Mouse (Mus musculus) erythroblast, adult 5-6 weeks (primary cell): ENCODE results near the gene Sf3b5. TPM values are rescaled to one million over a fixed set of nuclear protein-coding genes. Genes with fewer than 3 reads are reported as not detected.

Experiments
- ATAC-seq: replicated peaks from 2 replicates; pipeline ENCODE4 v1.8.0; 2016; ENCODE audit warnings: moderate number of reproducible peaks, mild to moderate bottlenecking, moderate TSS enrichment, inconsistent platforms; ENCODE audit not compliant: poor library complexity, low FRiP score, severe bottlenecking
- total RNA-seq, 2 experiments: library from RNA; stranded (forward) in 1 of 2; stranded (reverse) in 1 of 2; fragments of 150-400 nt in 1 of 2; fragments of 200-764, 138-1000 nt in 1 of 2; gene quantifications; 2 replicates each; pipeline versions ENCODE4 v1.2.3 to v1.2.4; 2015 to 2017; ENCODE audit warnings: low replicate concordance in 2 of 2

The Sf3b5 gene
- 3.5 and 4.2 TPM in 2 replicates for total RNA-seq (2015; ENCODE audit: low replicate concordance)
- 2.8 and 3.1 TPM in 2 replicates for total RNA-seq (2017; ENCODE audit: low replicate concordance)

DNA sequence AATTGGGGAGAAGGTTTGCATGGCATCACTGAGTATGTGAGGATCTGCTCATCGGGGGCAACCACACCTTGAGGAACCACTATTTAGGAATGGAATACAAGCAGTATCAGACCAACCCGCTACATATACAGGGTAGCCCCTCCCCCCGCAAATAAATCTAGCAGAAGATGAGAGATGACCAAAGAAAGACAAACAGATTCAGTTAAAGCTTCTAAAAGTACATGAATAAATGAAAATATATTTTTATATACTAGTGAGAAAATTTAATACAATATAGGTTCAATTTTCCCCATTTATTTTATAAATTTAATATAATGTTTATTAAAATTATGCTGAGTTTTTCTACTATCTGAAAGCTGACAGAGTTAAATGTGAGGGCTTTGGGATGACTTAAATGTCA is at the start of gene Sf3b5:
TSS of gene Sf3b5 (plus strand) at position 301 of the 400 bp plus-strand sequence.
- ATAC-seq, result no peak

DNA sequence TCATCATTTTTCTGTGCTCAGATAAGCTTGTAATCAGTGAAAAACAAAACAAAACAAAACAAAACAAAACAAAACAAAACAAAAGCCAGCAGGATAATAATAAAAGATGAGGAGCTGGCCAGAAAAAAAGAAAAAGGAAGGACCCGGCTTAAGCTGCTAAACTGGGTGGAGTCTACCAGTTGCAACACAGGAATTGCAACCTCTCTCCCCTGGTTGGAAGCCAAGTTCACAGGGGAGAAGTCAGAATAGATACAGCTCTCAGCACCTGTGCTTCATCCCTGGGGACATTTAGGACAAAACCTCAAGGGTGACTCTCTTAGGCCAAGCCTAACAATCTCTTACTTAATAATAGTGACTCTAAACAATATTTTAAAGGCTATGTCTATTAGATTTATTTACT is 49.3 kb upstream of the Sf3b5 start:
- ATAC-seq, result no peak

DNA sequence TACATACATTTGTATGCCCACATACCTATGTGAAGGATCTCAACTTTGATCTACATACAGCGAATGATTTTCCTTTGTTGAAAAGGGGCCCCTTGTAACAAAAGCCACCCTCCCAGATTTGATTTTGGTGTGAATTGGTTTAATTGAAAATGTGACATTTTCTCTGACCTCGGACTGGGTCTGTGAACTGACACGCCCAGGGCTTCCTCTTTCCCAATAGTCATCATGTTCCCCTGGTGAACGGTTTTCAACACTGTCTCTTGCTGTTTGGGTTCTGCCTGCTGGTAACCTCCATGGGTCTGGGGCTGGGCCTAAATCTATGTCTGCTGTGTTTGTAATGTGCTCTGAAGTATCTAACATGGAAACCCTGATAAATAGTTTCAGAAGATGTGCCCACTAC is 47.9 kb upstream of the Sf3b5 start:
- ATAC-seq, result no peak

DNA sequence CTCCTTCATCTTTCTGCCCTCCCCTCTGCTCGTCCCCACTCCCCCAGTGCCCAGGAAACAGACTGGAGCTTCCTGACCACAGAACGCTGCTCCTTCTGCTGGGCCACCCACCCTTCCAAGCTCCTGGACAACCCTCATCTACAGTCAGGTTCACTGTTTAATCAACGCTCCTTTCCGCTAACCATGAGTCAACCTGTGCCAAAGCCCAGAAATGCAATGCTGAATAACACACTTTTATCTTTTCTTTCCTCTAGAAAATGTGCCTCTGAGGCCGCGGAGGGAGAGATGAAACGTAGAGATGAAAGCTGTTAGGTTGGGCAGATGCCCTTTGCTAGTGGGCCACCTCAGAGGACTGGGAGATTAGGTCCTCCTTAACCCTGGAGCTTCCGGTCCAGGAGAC is 43.6 kb upstream of the Sf3b5 start:
- no peak for ATAC-seq

DNA sequence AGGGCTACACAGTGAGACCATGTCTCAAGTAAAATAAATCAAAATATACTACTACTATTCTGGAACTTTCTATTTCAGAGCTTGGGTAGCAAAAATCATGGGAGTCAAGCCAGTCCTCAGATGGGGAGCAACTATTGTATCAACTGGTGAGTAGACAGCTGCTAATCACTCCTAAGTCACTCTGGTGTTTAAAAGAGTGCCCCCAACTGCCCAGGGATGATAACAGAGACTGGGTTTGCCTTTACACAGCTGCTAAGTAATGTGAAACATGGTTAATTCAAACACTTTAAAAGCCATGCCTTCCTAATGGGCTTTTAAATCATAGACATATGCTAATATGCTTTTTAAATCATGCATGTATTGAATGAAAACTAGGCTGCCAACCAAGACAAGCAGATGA is 42.9 kb upstream of the Sf3b5 start:
- peak; percentile 60 for ATAC-seq

DNA sequence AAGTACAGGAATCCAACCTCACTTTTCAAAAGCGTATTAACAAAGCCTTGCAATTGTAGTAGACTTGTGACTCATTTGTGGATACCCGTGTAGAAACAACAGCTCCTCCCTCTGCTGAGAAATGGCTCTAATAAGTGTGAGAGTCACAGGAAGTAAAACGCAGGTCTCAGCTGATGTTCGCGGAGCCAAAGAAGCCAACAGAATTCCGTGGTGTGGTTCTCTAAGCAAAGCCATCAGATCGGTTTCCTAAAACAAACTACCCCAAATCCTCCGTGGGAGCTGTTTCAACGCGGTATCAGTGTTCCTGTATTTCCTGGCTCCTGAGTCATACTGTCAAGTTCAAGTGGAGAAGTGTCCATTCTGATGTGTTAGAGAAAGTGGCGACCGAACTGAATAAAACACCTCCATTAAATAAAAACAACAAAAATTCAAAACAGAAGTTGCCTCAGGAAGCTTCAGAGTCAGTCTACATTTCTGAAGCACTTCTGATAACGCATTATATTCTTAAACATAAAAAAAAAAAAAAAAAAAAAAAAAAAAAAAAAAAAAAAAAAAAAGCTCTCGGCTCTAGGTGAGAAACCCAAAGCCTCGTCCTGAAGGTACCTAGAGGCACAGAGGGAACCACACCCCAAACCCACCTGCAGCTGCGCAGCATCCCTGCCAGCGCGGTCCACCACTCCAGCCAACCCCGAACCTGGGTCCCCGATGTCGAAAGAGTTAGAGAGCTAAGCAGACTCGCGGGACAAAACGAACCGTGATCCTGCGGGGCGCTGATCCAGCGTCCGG is 41.6 kb upstream of the Sf3b5 start:
- ATAC-seq, result peak; percentile 46

DNA sequence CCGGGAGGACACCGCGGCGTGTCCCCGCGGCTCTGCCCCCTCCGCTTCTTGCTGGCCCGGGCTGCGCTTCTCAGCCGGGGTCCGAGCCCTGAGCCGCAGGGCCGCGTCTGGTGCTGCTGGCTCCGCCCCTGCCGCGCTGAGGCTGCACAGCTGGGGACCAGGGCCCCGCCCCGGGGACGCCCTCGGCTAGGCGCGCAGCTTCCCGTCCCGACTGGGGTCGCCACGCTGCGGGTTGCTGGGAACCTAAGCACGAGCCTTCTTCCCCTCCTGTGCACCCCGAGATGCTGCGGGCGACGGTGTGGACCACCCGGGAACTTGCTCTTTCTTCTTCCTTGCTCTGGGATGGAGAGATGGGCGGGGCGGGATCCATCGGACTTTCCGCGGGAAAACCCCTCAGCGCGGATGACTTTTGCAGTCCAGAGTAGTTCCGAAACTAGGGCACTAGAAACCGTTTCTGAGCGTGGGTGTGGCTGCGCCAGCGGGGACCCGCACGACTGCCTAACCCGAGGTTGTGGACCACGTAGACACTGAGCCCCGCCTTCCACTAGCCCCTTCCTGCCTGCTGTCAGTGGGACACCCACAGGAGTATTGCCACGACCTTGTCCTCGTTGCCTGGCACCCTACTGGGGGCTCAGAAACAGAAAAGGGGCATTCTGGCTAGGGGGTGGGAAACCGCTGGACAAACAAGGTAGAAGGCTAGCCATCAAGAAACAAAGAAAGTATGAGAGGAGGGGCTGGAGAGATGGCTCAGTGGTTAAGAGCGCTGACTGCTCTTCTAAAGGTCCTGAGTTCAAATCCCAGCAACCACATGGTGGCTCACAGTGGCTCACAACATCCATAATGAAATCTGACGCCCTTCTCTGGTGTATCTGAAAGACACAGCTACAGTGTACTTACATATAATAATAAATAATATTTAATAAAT is 40.7 kb upstream of the Sf3b5 start, which contains the start of gene Stx11:
TSS of gene Stx11 (minus strand) at position 148 of the 925 bp plus-strand sequence.
- ATAC-seq, result peak; percentile 89

DNA sequence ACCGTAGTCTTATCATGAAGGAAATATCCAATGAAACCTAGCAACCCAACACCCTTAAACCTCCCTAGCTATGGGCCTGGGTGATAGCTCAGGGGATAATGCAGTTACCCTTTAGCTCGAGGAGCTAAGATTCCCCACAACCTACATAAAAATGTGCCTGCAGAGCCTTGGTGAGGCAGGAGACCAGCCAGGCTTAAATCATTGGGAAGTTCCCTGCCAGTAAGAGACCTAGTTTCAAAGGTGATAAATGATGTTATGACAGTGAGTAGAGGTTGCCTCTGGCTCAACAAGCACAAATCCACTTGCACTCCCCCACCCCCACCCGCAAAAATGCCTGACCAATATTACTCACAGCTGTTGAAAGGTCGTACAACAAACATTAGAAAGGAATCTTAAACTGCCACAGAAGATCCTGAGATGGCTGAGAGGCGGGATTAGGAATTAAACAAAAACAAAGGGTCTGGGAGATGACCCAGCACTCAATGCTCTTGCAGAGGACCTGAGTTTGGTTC is 39.4 kb upstream of the Sf3b5 start:
- ATAC-seq, result no peak

DNA sequence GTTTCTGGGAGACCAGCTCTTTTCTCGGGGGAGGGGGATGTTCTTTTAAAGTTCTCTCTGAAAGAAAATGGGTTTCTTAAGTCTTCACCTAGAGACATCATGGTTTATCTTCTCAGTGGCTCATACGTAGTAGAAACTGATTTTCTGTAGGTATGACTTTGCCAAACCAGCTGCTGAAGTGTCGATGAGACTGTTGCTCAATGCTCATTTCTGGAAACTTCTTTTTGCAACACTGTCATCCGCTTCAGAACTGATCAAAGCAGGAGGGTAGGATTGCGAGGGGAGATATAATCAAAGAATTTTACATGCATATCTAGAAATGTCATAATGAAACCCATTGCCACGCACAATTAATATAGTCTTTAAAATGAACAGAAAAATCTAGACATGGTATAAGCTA is 30.6 kb upstream of the Sf3b5 start:
- ATAC-seq, result no peak

DNA sequence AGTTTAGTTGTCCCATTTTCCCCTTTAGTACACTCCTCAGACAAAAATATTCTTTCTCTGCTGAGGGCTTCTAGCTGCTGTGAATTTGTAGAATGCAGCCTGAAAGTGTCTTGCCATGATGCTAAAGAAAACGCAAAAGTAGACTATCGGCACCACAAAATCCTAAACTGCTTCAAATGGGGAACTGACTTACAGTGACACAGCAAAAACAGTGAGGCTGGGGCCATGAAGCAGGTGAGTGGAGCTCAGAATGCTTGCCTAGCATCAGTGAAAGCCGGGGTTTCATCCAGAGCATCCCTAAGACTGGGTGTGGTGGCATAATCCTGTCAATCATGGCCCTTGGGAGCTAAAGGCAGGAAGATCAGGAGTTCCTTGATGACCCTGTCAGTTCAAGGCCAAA is 29.7 kb upstream of the Sf3b5 start:
- ATAC-seq, result no peak

DNA sequence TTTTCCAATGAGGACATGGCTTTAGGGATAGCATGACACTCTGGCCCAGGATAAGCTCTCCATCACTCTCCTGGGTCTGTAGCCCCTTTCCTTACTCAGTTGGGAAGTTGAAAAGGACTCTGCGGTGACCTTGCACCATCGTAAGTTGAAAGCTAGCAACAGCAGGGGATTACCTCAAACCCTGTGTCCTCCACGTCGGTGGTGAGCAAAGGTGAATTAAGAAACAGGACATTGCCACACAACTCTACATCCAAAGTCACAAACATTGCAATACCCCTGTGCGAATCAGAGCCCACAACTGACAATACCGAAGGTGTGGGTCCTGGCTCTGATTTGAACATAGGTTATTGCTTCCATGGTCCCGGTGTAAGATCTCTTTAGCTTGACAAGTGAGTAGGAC is 29.2 kb upstream of the Sf3b5 start:
- ATAC-seq, result no peak

DNA sequence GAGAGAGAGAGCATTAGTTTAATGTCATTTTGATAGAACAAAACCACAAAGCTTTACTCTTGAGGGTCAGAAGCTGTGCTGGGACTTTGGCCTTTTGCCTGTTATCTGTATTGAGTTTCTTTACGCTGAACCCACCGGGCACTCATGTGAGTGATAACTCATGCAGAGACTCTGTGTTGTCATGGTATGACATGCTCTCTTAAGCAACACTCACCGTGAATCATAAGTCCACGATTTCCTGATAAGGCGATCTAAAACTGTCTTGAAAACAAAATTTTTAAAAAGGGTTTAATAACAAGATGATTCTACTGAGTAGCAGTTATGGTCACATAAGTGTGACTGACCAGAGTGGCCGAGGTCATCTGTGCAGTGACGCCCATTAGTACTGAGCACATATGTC is 28.6 kb upstream of the Sf3b5 start:
- no peak for ATAC-seq

DNA sequence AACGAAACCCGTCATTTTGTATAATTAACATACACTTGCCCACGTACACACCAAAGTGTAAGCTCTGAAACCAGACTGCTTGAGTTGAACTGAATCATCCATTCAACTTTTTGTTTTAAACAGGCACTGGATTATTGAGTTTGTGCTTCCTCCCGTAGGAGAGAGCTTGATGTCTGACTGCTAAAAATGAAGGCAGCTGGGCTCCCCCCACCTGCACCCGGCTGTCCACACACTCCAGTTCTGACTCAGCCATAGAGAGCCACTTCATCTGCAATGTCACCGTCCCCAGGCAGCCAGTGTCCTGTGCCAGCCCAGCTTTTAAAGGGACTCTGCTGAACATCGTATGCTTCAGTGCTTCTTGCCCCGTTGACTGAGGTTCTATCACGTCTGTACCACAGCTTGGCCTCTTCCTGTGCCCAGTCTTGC is 27.3 kb upstream of the Sf3b5 start:
- ATAC-seq, result no peak

DNA sequence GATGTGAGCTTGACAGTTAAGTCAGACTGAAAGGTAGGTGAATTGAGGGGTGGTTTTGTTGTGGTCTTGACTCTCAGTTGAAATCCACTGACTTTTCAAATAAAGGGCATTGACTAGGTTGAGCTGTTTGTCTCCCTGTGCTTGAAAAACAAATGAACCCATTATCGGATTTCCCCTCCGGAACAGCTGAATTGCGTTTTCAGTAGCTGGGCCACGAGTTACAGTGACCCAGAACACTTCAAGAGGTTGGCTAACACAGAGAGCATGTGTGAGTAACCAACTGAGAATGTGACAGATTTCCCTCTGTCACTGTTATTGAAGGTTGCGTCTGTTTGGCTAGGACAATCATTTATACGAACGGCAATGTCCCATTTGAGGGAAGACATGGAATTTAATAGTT is 24.1 kb upstream of the Sf3b5 start:
- ATAC-seq, result no peak

DNA sequence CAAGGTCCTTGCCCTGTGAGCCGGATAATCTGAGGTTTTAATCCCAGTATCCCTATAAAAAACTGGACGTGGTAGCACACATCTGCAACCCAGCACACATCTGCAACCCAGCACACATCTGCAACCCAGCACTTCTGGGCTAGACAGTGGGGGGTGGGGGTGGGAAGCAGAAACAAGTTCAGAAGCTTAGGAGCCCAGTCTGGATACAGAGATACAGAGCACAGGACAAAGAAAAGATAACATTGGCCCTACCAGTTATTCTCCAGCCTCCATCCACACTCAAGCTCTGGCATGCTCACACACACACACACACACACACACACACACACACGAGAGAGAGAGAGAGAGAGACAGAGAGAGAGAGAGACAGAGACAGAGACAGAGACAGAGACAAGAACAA is 21.6 kb upstream of the Sf3b5 start:
- ATAC-seq, result no peak

DNA sequence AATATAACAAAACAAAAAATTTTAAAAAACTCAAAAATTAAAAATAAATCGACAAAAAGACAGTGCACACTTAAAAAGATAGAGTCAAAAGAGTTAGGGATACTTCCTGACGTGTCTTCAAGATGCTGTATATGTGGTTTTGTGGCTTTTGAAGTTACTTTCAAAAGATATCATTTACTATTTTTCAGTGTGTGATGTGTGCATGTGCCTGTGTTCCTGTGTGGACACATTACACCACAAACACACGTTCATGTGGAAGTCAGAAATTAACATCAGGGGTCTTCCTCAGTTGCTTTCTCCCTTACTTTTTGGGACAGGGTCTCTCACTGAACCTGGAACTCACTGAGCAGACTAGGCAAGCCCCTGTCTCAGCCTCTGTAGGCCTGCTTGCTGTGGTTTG is 20.1 kb upstream of the Sf3b5 start:
- ATAC-seq, result no peak

DNA sequence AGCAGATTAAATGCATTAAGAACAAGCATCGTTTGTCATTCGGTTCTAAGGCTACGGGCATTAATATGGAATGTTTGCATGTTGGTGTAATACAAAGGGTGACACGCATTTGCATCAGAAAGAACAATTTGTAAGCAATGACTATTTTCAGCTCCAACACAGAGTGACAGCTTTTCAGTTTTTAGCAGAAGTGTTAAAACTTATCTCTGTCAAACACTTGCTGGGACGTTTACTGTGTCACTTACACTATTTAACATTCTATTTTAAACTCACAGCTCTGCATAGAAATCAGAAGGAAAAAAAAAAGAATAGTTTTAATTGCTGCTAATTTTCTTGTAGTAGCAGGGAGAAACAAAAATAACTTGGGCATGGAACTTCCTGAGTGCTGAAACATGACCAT is 18.7 kb upstream of the Sf3b5 start:
- ATAC-seq, result no peak

DNA sequence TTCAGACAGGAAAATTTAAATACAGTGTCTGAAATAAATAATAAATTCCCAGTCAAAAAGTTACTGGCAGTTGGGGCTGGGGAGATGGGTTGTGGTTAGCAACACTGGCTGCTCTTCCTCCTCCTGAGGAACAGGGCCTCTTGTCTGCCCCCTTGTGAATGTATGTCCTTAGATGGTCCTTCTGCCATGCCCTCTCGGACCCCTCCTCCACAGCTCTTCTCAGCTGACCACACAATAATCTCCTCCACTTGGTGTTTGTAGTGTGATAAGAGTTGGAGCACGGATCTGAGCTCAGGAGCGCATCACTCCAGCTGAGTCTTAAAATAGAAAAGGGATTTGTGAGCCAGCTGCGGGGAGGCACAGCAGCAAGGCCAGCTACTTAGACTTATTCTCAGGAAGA is 18.2 kb upstream of the Sf3b5 start:
- ATAC-seq, result no peak

DNA sequence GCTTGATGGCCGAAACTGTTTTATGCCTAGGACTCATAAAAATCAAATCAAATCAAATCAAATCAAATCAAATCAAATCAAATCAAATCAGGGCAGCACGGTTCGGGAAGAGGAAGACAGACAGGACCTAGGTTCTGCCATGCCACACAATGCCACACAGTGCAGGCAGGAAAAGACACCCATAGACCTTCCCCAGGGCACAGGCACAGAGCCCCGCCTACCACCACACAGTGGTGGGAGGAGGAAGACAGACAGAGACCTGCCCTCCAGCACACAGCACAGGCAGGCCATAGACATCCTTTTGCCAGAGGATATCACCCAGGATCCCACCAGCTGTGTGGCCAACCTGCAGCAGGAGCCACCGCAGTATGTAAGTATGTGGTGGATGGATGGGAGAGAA is 13.2 kb upstream of the Sf3b5 start:
- no peak for ATAC-seq

DNA sequence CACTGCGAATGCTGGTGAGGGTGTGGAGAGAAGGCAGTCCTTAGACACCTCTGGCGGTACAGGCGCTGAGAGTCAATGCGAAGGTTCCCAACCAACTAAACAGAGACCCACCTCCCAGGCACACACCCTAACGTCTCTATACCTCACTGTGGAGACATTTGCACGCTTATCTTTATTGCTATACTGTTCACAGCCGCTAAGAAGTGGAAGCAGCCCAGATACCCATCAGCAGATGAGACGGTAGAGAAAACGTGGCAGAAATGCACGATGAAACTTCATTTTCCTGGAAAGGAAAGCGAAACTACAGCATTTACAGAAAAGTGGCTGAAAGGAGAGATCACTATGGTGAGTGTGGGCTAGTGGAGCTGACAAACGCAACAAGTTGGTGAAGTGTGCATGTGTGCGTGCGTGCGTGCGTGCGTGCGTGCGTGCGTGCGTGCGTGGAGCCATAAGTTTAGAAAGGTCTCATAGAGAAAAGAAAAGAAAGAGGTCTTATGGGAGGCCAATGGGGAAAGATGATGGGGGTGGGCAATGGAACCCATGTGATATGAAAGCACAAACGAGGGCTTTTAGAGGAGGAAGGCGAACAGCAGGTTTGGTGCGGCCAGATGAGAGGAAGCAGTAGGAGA is 11.6 kb upstream of the Sf3b5 start:
- no peak for ATAC-seq
